Mouse (Mus musculus): Measurements from ENCODE around the gene Rcsd1. TPM values are rescaled to one million over a fixed set of nuclear protein-coding genes. Genes with fewer than 3 reads are reported as not detected.
"Not testable (repeated sequence)": the region's sequence is repeated elsewhere in the genome, so short reads cannot be mapped to it uniquely, and the experiment has no call there.

Rcsd1 gene
- polyA plus RNA-seq, 1 experiment: 0.04 TPM

DNA sequence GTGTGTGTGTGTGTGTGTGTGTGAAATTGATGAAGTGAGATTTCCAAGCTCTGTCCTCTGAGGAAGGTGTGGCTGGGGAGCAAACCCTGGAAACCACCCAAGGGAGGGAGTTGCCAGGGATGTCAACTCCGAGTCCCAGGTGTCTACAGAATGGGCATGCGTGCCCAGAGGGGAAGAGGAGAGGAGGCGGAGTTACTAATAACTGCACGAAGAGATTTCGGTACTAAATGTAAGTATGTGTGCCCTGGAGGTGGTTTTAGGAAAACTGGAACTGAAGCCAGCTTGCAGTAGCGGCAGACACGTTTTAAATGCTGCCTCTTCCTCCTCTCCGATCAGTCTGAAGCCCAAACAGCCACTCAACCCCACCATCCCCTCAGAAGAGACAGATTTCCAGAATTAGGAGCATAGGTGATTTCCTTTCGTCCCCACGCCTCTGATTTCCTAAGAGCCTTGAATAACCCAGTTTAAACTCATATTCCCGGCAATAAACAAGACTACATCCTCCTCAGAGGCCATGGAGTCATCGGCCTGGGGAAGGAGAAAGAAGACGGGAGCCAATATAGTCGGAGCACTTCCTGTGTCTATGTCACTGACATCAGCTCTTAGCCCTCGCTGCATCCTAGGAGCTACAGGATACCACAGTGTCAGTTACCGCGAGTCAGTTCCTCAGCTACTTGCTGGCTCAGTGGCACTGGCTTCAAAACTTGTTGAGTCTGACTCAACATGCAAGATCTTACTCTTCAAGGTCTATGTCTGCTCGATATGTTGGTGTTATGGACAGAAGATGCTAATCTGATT lies 27.3 kb downstream of the Rcsd1 start:
- H3K4me3 ChIP-seq: no peak overlapping the region

DNA sequence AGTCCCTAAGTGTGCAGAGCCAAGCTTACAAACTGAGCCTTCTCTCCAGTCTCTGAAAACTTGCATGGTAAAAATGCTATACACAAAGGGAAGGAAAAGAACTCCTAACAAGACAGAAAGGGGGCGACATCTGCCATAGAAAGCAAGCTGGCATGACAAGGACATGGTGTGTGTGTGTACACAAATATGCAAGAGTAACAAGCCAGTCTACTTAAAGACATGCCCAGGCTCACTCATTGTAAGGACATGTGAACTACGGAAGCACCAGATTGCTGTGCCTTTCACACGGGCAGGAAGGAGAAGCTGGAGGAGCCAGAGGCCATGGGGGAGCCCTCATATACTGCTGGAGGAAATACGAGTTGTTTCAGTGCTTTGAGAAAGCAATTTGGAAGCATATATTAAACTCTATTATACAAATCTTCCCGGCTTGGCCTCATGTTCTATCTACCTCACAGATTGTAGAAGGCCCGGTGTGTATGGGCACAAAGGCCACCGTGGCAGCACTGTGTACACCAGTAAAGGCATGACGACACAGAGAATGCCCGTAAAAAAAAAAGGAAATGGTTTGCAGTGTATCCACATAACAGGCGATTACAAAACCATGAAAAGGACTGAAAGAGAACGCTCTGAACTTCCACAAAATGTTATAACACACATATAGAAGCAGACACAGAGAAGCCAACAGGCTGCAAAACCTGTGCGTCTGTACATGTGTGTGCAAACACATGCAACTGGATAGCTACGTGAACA lies 28.3 kb downstream of the Rcsd1 start:
- no peaks in the 10 kb centered on the region for H3K79me2 ChIP-seq (ENCODE audit: control insufficient read depth, insufficient read depth)
- no peak for TF ChIP-seq USF1 (IDR thresholded peaks at IDR 0.05; ENCODE audit: low read depth)
- TF ChIP-seq CEBPB (IDR thresholded peaks at IDR 0.05; ENCODE audit: insufficient read depth, poor library complexity, severe bottlenecking): no peak
- no peak for TF ChIP-seq MAX (IDR thresholded peaks at IDR 0.05; ENCODE audit: low read depth)
- no peak for TF ChIP-seq POLR2A (IDR thresholded peaks at IDR 0.05; ENCODE audit: insufficient read length, low read depth)
- no peak for TF ChIP-seq E2F4 (IDR thresholded peaks at IDR 0.05; ENCODE audit: insufficient read depth)
- TF ChIP-seq TCF3 (IDR thresholded peaks at IDR 0.05; ENCODE audit: insufficient read length, low read depth): no peak
- TF ChIP-seq POLR2AphosphoS2 (IDR thresholded peaks at IDR 0.05; ENCODE audit: insufficient read length, low read depth): no peak
- no peak for TF ChIP-seq REST (IDR thresholded peaks at IDR 0.05; ENCODE audit: insufficient read depth, insufficient read length)
- TF ChIP-seq MYOG (IDR thresholded peaks at IDR 0.05; ENCODE audit: control insufficient read depth in 1 of 3, insufficient read depth in 1 of 3, insufficient read length in 2 of 3, low read depth in 2 of 3): no peak
- no peak for TF ChIP-seq SRF (IDR thresholded peaks at IDR 0.05; ENCODE audit: control insufficient read depth, insufficient read length, low read depth)
- TF ChIP-seq TCF12 (IDR thresholded peaks at IDR 0.05; ENCODE audit: insufficient read depth, poor library complexity, severe bottlenecking): no peak
- no peak for TF ChIP-seq MYOD1 (IDR thresholded peaks at IDR 0.05; ENCODE audit: control insufficient read depth in 1 of 3, insufficient read length in 2 of 3, low read depth in 2 of 3)
- no peak overlapping the region for H3ac ChIP-seq (ENCODE audit: control insufficient read depth, insufficient read length)
- no peak overlapping the region for H3K4me2 ChIP-seq (ENCODE audit: low read depth)
- no peaks in the 10 kb centered on the region for H3K36me3 ChIP-seq (ENCODE audit: control insufficient read depth, insufficient read depth)
- H3K4me3 ChIP-seq: no peak overlapping the region
- peaks cover 35% of the 10 kb centered on the region for H3K27me3 ChIP-seq (ENCODE audit: control insufficient read depth, insufficient read depth, insufficient read length)

More for the DNA sequence above, 27.3 kb downstream of the Rcsd1 start:
- Histone ChIP-seq H3K4me2 (ENCODE audit: low read depth) (no peak overlapping the region), H3K79me2 (ENCODE audit: control insufficient read depth, insufficient read depth) (no peaks in the 10 kb centered on the region), H3K27me3 (ENCODE audit: control insufficient read depth, insufficient read depth, insufficient read length) (peaks cover 31% of the 10 kb centered on the region), H3ac (ENCODE audit: control insufficient read depth, insufficient read length) (no peak overlapping the region), H3K36me3 (ENCODE audit: control insufficient read depth, insufficient read depth) (no peaks in the 10 kb centered on the region)
- no peak for TF ChIP-seq REST (IDR thresholded peaks at IDR 0.05; ENCODE audit: insufficient read depth, insufficient read length)
- TF ChIP-seq MAX (IDR thresholded peaks at IDR 0.05; ENCODE audit: low read depth): no peak
- no peak for TF ChIP-seq POLR2AphosphoS2 (IDR thresholded peaks at IDR 0.05; ENCODE audit: insufficient read length, low read depth)
- TF ChIP-seq E2F4 (IDR thresholded peaks at IDR 0.05; ENCODE audit: insufficient read depth): no peak
- no peak for TF ChIP-seq TCF12 (IDR thresholded peaks at IDR 0.05; ENCODE audit: insufficient read depth, poor library complexity, severe bottlenecking)
- no peak for TF ChIP-seq SRF (IDR thresholded peaks at IDR 0.05; ENCODE audit: control insufficient read depth, insufficient read length, low read depth)
- no peak for TF ChIP-seq POLR2A (IDR thresholded peaks at IDR 0.05; ENCODE audit: insufficient read length, low read depth)
- TF ChIP-seq CEBPB (IDR thresholded peaks at IDR 0.05; ENCODE audit: insufficient read depth, poor library complexity, severe bottlenecking): no peak
- TF ChIP-seq TCF3 (IDR thresholded peaks at IDR 0.05; ENCODE audit: insufficient read length, low read depth): no peak
- no peak for TF ChIP-seq MYOD1 (IDR thresholded peaks at IDR 0.05; ENCODE audit: control insufficient read depth in 1 of 3, insufficient read length in 2 of 3, low read depth in 2 of 3)
- TF ChIP-seq USF1 (IDR thresholded peaks at IDR 0.05; ENCODE audit: low read depth): no peak
- TF ChIP-seq MYOG (IDR thresholded peaks at IDR 0.05; ENCODE audit: control insufficient read depth in 1 of 3, insufficient read depth in 1 of 3, insufficient read length in 2 of 3, low read depth in 2 of 3): no peak

DNA sequence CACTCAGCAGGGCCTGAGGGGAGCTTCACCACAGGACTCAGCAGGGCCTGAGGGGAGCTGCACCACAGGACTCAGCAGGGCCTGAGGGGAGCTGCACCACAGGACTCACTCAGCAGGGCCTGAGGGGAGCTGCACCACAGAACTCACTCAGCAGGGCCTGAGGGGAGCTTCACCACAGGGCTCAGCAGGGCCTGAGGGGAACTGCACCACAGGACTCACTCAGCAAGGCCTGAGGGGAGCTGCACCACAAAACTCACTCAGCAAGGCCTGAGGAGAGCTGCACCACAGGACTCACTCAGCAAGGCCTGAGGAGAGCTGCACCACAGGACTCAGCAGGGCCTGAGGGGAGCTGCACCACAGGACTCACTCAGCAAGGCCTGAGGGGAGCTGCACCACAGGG lies 29.5 kb downstream of the Rcsd1 start:
- H3K27me3 ChIP-seq (ENCODE audit: control insufficient read depth, insufficient read depth, insufficient read length): peaks cover 43% of the 10 kb centered on the region
- not testable (repeated sequence) for H3ac ChIP-seq (ENCODE audit: control insufficient read depth, insufficient read length); H3K4me3 ChIP-seq; H3K36me3 ChIP-seq (ENCODE audit: control insufficient read depth, insufficient read depth); H3K4me2 ChIP-seq (ENCODE audit: low read depth); H3K79me2 ChIP-seq (ENCODE audit: control insufficient read depth, insufficient read depth)

DNA sequence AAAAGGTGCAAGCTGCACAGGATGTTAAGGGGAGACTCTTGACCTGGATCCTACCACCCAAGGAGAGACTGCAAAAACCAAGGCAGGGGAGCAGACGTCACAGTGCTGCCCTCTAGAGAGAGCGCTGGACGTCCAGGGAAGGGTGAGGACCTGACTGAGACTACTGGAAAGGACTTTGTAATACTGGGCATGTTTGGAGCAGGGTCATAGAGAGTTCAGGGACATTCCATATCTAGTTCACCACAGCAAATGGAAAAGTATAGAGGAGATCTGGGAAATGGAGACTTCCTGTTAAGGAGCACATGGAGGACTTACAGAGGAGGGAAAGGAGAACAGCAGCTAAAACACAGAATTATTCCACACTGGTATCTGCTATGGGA lies 29.9 kb downstream of the Rcsd1 start:
- Histone ChIP-seq H3K4me3 (no peak overlapping the region), H3K4me2 (ENCODE audit: low read depth) (no peak overlapping the region), H3K27me3 (ENCODE audit: control insufficient read depth, insufficient read depth, insufficient read length) (peaks cover 47% of the 10 kb centered on the region), H3ac (ENCODE audit: control insufficient read depth, insufficient read length) (no peak overlapping the region), H3K36me3 (ENCODE audit: control insufficient read depth, insufficient read depth) (no peaks in the 10 kb centered on the region), H3K79me2 (ENCODE audit: control insufficient read depth, insufficient read depth) (no peaks in the 10 kb centered on the region)
- TF ChIP-seq REST (IDR thresholded peaks at IDR 0.05; ENCODE audit: insufficient read depth, insufficient read length) (no peak), MYOD1 (IDR thresholded peaks at IDR 0.05; ENCODE audit: control insufficient read depth in 1 of 3, insufficient read length in 2 of 3, low read depth in 2 of 3) (no peak), MYOG (IDR thresholded peaks at IDR 0.05; ENCODE audit: control insufficient read depth in 1 of 3, insufficient read depth in 1 of 3, insufficient read length in 2 of 3, low read depth in 2 of 3) (no peak), SRF (IDR thresholded peaks at IDR 0.05; ENCODE audit: control insufficient read depth, insufficient read length, low read depth) (no peak), TCF3 (IDR thresholded peaks at IDR 0.05; ENCODE audit: insufficient read length, low read depth) (no peak), E2F4 (IDR thresholded peaks at IDR 0.05; ENCODE audit: insufficient read depth) (no peak), CEBPB (IDR thresholded peaks at IDR 0.05; ENCODE audit: insufficient read depth, poor library complexity, severe bottlenecking) (no peak), POLR2AphosphoS2 (IDR thresholded peaks at IDR 0.05; ENCODE audit: insufficient read length, low read depth) (no peak), MAX (IDR thresholded peaks at IDR 0.05; ENCODE audit: low read depth) (no peak), POLR2A (IDR thresholded peaks at IDR 0.05; ENCODE audit: insufficient read length, low read depth) (no peak)

All from myocyte (in vitro differentiated cells).